Mouse (Mus musculus): ENCODE results near the gene Nudcd3.

The Nudcd3 gene

GRCm38 (mm10) chr11:6063501-6064214, 136.6 kb downstream of the Nudcd3 start:
- DNase-seq (ENCODE audit: low read depth, low spot score): no peak

- DNase-seq (ENCODE audit: low read depth, low spot score): no peak
Observed at GRCm38 (mm10) chr11:6063065-6063464, 137.2 kb downstream of the Nudcd3 start.

- DNase-seq (ENCODE audit: low read depth, low spot score): no peak
Observed at GRCm38 (mm10) chr11:6062329-6062728, 137.9 kb downstream of the Nudcd3 start.

- peak; percentile 46 for DNase-seq (ENCODE audit: low read depth, low spot score)
Observed at GRCm38 (mm10) chr11:6061891-6062290, 138.3 kb downstream of the Nudcd3 start.

GRCm38 (mm10) chr11:6059162-6059561, 141.1 kb downstream of the Nudcd3 start:
- DNase-seq (ENCODE audit: low read depth, low spot score): no peak

Measured in ES-CJ7 (cell line).